ENCODE assay signal across 8 mouse cellular contexts in the genomic region with DNA sequence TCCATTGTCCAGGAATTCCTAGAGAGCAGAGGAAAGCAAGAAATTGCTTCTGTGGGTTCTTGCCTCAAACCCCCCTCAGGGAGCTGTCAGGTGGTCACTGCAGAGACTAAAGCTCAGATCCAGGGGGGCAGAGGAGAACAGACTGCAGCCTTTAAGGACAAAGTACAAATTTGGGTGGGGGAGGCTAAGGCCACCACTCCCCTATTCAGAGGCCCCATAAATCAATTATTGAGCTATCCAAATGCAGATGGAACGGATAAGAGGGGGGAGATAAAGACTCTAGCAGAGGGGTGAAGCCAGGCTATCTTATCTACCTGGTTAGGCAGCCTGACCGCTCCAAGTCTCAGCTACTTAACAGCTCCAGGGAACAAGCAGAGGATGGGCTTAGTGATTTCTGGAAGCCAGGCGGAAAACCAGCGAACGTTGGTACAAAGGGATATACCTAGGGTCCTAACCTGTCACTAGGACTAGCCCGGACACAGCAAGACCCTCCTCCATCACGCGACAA. TPM values are rescaled to one million over a fixed set of nuclear protein-coding genes. Genes with fewer than 3 reads are reported as not detected.
DNase-seq lines count a peak whose midpoint lies in the region; ATAC-seq and TF ChIP-seq lines count a peak whose summit lies in the region.

No protein-coding gene starts in this region.

- intact Hi-C loops in gastrocnemius, postnatal 36 days (cut with DNase I) = loop anchor here (5.0 kb wide), 3 partner anchors 37 to 118 kb away; a partner anchor contains a TSS

- no peak for DNase-seq in lung, embryonic 14.5 days
- DNase-seq in lung, postnatal 14 days = no peak
- no peak for DNase-seq in forebrain, embryonic 11.5 days (ENCODE audit: low spot score)
- DNase-seq in limb, embryonic 14.5 days (ENCODE audit: low spot score) = no peak
- DNase-seq in gastrocnemius, postnatal 36 days = no peak
- no peak for DNase-seq in frontal cortex, adult 2 months (ENCODE audit: extremely low spot score in 1 of 2, low spot score in 1 of 2)

- no peak for TF ChIP-seq CTCF in lung, embryonic 14.5 days (IDR thresholded peaks at IDR 0.05; ENCODE audit: low read depth)
- TF ChIP-seq CTCF in olfactory bulb, adult 2 months (IDR thresholded peaks at IDR 0.05; ENCODE audit: insufficient read depth, low read depth, low read length) = no peak

- TF ChIP-seq POLR2A in limb, embryonic 14.5 days (IDR thresholded peaks at IDR 0.05; ENCODE audit: borderline replicate concordance, extremely low read depth, insufficient read depth, insufficient read length) = no peak
- no peak for TF ChIP-seq POLR2A in olfactory bulb, adult 2 months (IDR thresholded peaks at IDR 0.05; ENCODE audit: insufficient read depth, low read depth, low read length)

- peak overlapping the region; percentile 100 for H3K27ac ChIP-seq in lung, embryonic 14.5 days (ENCODE audit: low read depth)
- H3K27ac ChIP-seq in forebrain, embryonic 11.5 days (ENCODE audit: low read depth, low read length) = peak overlapping the region; percentile 100
- peak overlapping the region; percentile 100 for H3K27ac ChIP-seq in limb, embryonic 14.5 days (replicated peaks; ENCODE audit: low read depth, low read length)
- peak overlapping the region; percentile 84 for H3K27ac ChIP-seq in olfactory bulb, adult 2 months (ENCODE audit: insufficient read depth, low read depth, low read length)

- H3K4me1 ChIP-seq in lung, embryonic 14.5 days (ENCODE audit: insufficient read depth) = peaks cover 44% of the 10 kb centered on the region
- H3K4me1 ChIP-seq in forebrain, embryonic 11.5 days (replicated peaks; ENCODE audit: control insufficient read depth, insufficient read depth, low read length) = peaks cover 57% of the 10 kb centered on the region
- H3K4me1 ChIP-seq in limb, embryonic 14.5 days (ENCODE audit: control insufficient read depth, insufficient read depth, low read length) = peaks cover 68% of the 10 kb centered on the region
- peaks cover 75% of the 10 kb centered on the region for H3K4me1 ChIP-seq in olfactory bulb, adult 2 months (ENCODE audit: control insufficient read depth, insufficient read depth, low read length)

- H3K9me3 ChIP-seq in lung, embryonic 14.5 days (ENCODE audit: low read depth, low read length) = no peaks in the 10 kb centered on the region
- no peaks in the 10 kb centered on the region for H3K9me3 ChIP-seq in forebrain, embryonic 11.5 days (ENCODE audit: control insufficient read depth, low read length)
- no peaks in the 10 kb centered on the region for H3K9me3 ChIP-seq in limb, embryonic 14.5 days (ENCODE audit: control insufficient read depth, low read length)

- peaks cover 17% of the 10 kb centered on the region; the same call in 1 of the 2 replicates for H3K36me3 ChIP-seq in lung, embryonic 14.5 days (ENCODE audit: insufficient read depth)
- H3K36me3 ChIP-seq in forebrain, embryonic 11.5 days (ENCODE audit: control insufficient read depth, insufficient read depth, low read length) = no peaks in the 10 kb centered on the region
- H3K36me3 ChIP-seq in limb, embryonic 14.5 days (ENCODE audit: control insufficient read depth, insufficient read depth, low read length) = peaks cover 42% of the 10 kb centered on the region

- peak overlapping the region; percentile 99; the same call in 1 of the 2 replicates for H3K9ac ChIP-seq in lung, embryonic 14.5 days
- peak overlapping the region; percentile 100 for H3K9ac ChIP-seq in forebrain, embryonic 11.5 days (ENCODE audit: low read length)
- H3K9ac ChIP-seq in limb, embryonic 14.5 days (ENCODE audit: low read depth, low read length, severe bottlenecking) = peak overlapping the region; percentile 99

- H3K27me3 ChIP-seq in lung, embryonic 14.5 days (ENCODE audit: insufficient read depth, low read length) = no peaks in the 10 kb centered on the region
- no peaks in the 10 kb centered on the region for H3K27me3 ChIP-seq in forebrain, embryonic 11.5 days (ENCODE audit: control insufficient read depth, insufficient read depth, low read length)
- no peaks in the 10 kb centered on the region for H3K27me3 ChIP-seq in limb, embryonic 14.5 days (ENCODE audit: control insufficient read depth, insufficient read depth, low read length)

- ATAC-seq in lung, embryonic 14.5 days (ENCODE audit: insufficient read depth) = no peak
- ATAC-seq in forebrain, embryonic 11.5 days (replicated peaks; ENCODE audit: low FRiP score) = no peak
- no peak for ATAC-seq in limb, embryonic 14.5 days (ENCODE audit: low FRiP score, low read depth)
- no peak for ATAC-seq in granulocyte monocyte progenitor cell, adult 5-6 weeks (replicated peaks; ENCODE audit: poor library complexity, severe bottlenecking)

- peak overlapping the region; percentile 100 for H3K4me2 ChIP-seq in lung, embryonic 14.5 days
- H3K4me2 ChIP-seq in forebrain, embryonic 11.5 days (ENCODE audit: low read depth, low read length, severe bottlenecking) = peak overlapping the region; percentile 100
- H3K4me2 ChIP-seq in limb, embryonic 14.5 days (replicated peaks; ENCODE audit: low read depth, low read length, severe bottlenecking) = peak overlapping the region; percentile 100

- H3K4me3 ChIP-seq in lung, embryonic 14.5 days (ENCODE audit: low read depth, low read length) = peak overlapping the region; percentile 92
- H3K4me3 ChIP-seq in forebrain, embryonic 11.5 days (ENCODE audit: low read depth, low read length) = peak overlapping the region; percentile 93
- H3K4me3 ChIP-seq in limb, embryonic 14.5 days (replicated peaks; ENCODE audit: low read length) = peak overlapping the region; percentile 93
- peak overlapping the region; percentile 61 for H3K4me3 ChIP-seq in olfactory bulb, adult 2 months (ENCODE audit: insufficient read depth, low read depth, low read length)

- WGBS in lung, embryonic 14.5 days = 16% methylated on average over 8 of the region's 8 CpGs
- WGBS in forebrain, embryonic 11.5 days = 20% methylated on average over 8 of the region's 8 CpGs
- 32% methylated on average over 8 of the region's 8 CpGs for WGBS in limb, embryonic 14.5 days
- WGBS in olfactory bulb, adult 2 months = 22% methylated on average over 8 of the region's 8 CpGs

RNA-seq across cellular contexts. Expression of a gene that starts 2.4 kb away (rescaled TPM):
- 2.4 and 2.5 TPM in 2 replicates for polyA plus RNA-seq in lung, embryonic 14.5 days (2014; fragmentation: Nextera tagmentation; extraction: Ambion mirVana)
- polyA plus RNA-seq in forebrain, embryonic 11.5 days (2014; fragmentation: Nextera tagmentation; extraction: Ambion mirVana) = 1.2 and 1.9 TPM in 2 replicates
- 5.8 and 6.6 TPM in 2 replicates for polyA plus RNA-seq in limb, embryonic 14.5 days (2012; rRNA removed)
- 3.9 and 4.9 TPM in 2 replicates for polyA plus RNA-seq in limb, embryonic 14.5 days (2014; fragmentation: Nextera tagmentation; extraction: Ambion mirVana)
- polyA plus RNA-seq in olfactory bulb, adult 2 months (2012; ENCODE audit: insufficient read depth, insufficient read length, low replicate concordance, missing spikeins) = not detected in 2 replicates
- total RNA-seq in granulocyte monocyte progenitor cell, adult 5-6 weeks (2014; fragmentation: Nextera tagmentation) = 1.5 TPM in 1 of 2 replicates, not detected in the other
- 0.26 and 1.6 TPM in 2 replicates for total RNA-seq in granulocyte monocyte progenitor cell, adult 5-6 weeks (2017)
- total RNA-seq in gastrocnemius, postnatal 36 days (2021) = under 1 TPM; 0.15 to 0.38 TPM
- 37.7 and 43.4 TPM in 2 replicates for polyA plus RNA-seq in frontal cortex, adult 2 months (2012; rRNA removed)

RNA-seq across cellular contexts. Expression of a gene that starts 7.1 kb away (rescaled TPM):
- 11.5 and 12.1 TPM in 2 replicates for polyA plus RNA-seq in lung, embryonic 14.5 days (2014; fragmentation: Nextera tagmentation; extraction: Ambion mirVana)
- polyA plus RNA-seq in forebrain, embryonic 11.5 days (2014; fragmentation: Nextera tagmentation; extraction: Ambion mirVana) = 13.9 and 15.0 TPM in 2 replicates
- polyA plus RNA-seq in limb, embryonic 14.5 days (2012; rRNA removed) = 15.0 and 17.5 TPM in 2 replicates
- 11.7 and 13.2 TPM in 2 replicates for polyA plus RNA-seq in limb, embryonic 14.5 days (2014; fragmentation: Nextera tagmentation; extraction: Ambion mirVana)
- not detected in 2 replicates for polyA plus RNA-seq in olfactory bulb, adult 2 months (2012; ENCODE audit: insufficient read depth, insufficient read length, low replicate concordance, missing spikeins)
- 29.5 and 37.5 TPM in 2 replicates for total RNA-seq in granulocyte monocyte progenitor cell, adult 5-6 weeks (2014; fragmentation: Nextera tagmentation)
- total RNA-seq in granulocyte monocyte progenitor cell, adult 5-6 weeks (2017) = 1.2 TPM in 2 replicates
- 10 to 100 TPM in 1 of 2 experiments, 1 to 10 TPM in 1; 7.7 to 13.0 TPM for total RNA-seq in gastrocnemius, postnatal 36 days (2021)
- polyA plus RNA-seq in frontal cortex, adult 2 months (2012; rRNA removed) = 12.7 and 13.1 TPM in 2 replicates

RNA-seq across cellular contexts. Expression of a gene that starts 34.3 kb away (rescaled TPM):
- 70.9 and 81.7 TPM in 2 replicates for polyA plus RNA-seq in lung, embryonic 14.5 days (2014; fragmentation: Nextera tagmentation; extraction: Ambion mirVana)
- 68.5 and 77.8 TPM in 2 replicates for polyA plus RNA-seq in forebrain, embryonic 11.5 days (2014; fragmentation: Nextera tagmentation; extraction: Ambion mirVana)
- 44.0 and 47.0 TPM in 2 replicates for polyA plus RNA-seq in limb, embryonic 14.5 days (2012; rRNA removed)
- polyA plus RNA-seq in limb, embryonic 14.5 days (2014; fragmentation: Nextera tagmentation; extraction: Ambion mirVana) = 61.1 and 65.1 TPM in 2 replicates
- polyA plus RNA-seq in olfactory bulb, adult 2 months (2012; ENCODE audit: insufficient read depth, insufficient read length, low replicate concordance, missing spikeins) = not detected in 2 replicates
- total RNA-seq in granulocyte monocyte progenitor cell, adult 5-6 weeks (2014; fragmentation: Nextera tagmentation) = 26.5 and 45.9 TPM in 2 replicates
- total RNA-seq in granulocyte monocyte progenitor cell, adult 5-6 weeks (2017) = 15.5 and 25.2 TPM in 2 replicates
- total RNA-seq in gastrocnemius, postnatal 36 days (2021) = 10 to 100 TPM; 13.0 to 15.7 TPM
- polyA plus RNA-seq in frontal cortex, adult 2 months (2012; rRNA removed) = 26.3 and 30.2 TPM in 2 replicates

RNA-seq across cellular contexts. Expression of a gene that starts 47.6 kb away (rescaled TPM):
- polyA plus RNA-seq in lung, embryonic 14.5 days (2014; fragmentation: Nextera tagmentation; extraction: Ambion mirVana) = not detected in 2 replicates
- polyA plus RNA-seq in forebrain, embryonic 11.5 days (2014; fragmentation: Nextera tagmentation; extraction: Ambion mirVana) = not detected in 2 replicates
- not detected in 2 replicates for polyA plus RNA-seq in limb, embryonic 14.5 days (2012; rRNA removed)
- polyA plus RNA-seq in limb, embryonic 14.5 days (2014; fragmentation: Nextera tagmentation; extraction: Ambion mirVana) = not detected in 2 replicates
- not detected in 2 replicates for polyA plus RNA-seq in olfactory bulb, adult 2 months (2012; ENCODE audit: insufficient read depth, insufficient read length, low replicate concordance, missing spikeins)
- total RNA-seq in granulocyte monocyte progenitor cell, adult 5-6 weeks (2014; fragmentation: Nextera tagmentation) = not detected in 2 replicates
- total RNA-seq in granulocyte monocyte progenitor cell, adult 5-6 weeks (2017) = not detected in 2 replicates
- under 1 TPM in 1 of 2 experiments, not detected in 1; 0.79 TPM for total RNA-seq in gastrocnemius, postnatal 36 days (2021)
- polyA plus RNA-seq in frontal cortex, adult 2 months (2012; rRNA removed) = not detected in 2 replicates
